Comparison of ENCODE assay signal across 10 mouse cellular contexts in genomic region chr9:100571511-100571910, GRCm38 (mm10). TPM values are rescaled to one million over a fixed set of nuclear protein-coding genes. Genes with fewer than 3 reads are reported as not detected.
A peak's percentile ranks its signal among the peaks of the same experiment; 100 is the strongest.
DNase-seq lines count a peak whose midpoint lies in the region; ATAC-seq and TF ChIP-seq lines count a peak whose summit lies in the region.
"Had no signal": no experiment of that assay in that cellular context is flagged by ENCODE, and none has a peak within 500 bp of the region (broad histone marks: within the 10 kb centered on the region; RNA-seq: fewer than 3 reads in every experiment).

No protein-coding gene starts in this region.

- no peak; the same call in 1 of the 2 replicates for ATAC-seq in hindbrain, embryonic 12.5 days (ENCODE audit: low FRiP score)
- ATAC-seq in midbrain, embryonic 16.5 days = no peak

- peak overlapping the region; percentile 70; the same call in 1 of the 2 replicates for H3K9ac ChIP-seq in hindbrain, embryonic 12.5 days
- no peak overlapping the region for H3K9ac ChIP-seq in midbrain, embryonic 16.5 days (ENCODE audit: low read depth, low read length)

- H3K4me1 ChIP-seq in hindbrain, embryonic 12.5 days = peaks cover 12% of the 10 kb centered on the region
- H3K4me1 ChIP-seq in midbrain, embryonic 16.5 days (ENCODE audit: control insufficient read depth, insufficient read depth, low read length) = peaks cover 6% of the 10 kb centered on the region

- H3K4me2 ChIP-seq in hindbrain, embryonic 12.5 days (replicated peaks) = peak overlapping the region; percentile 67
- peak overlapping the region; percentile 86 for H3K4me2 ChIP-seq in midbrain, embryonic 16.5 days (ENCODE audit: low read length)

- DNase-seq in cerebellum, adult 11-12 months = peak; percentile 17
- DNase-seq in cerebellum, adult 8-10 months = no peak
- DNase-seq in layer of hippocampus, adult 2 months (ENCODE audit: low spot score in 2 of 2) = no peak
- DNase-seq in layer of hippocampus, adult 9-10 months (ENCODE audit: low spot score) = no peak
- DNase-seq in adrenal gland, postnatal 4 days (ENCODE audit: low spot score in 2 of 2) = no peak
- DNase-seq in testis, postnatal 14 days (ENCODE audit: low spot score) = no peak

- no peaks in the 10 kb centered on the region for H3K27me3 ChIP-seq in hindbrain, embryonic 12.5 days
- H3K27me3 ChIP-seq in midbrain, embryonic 16.5 days (ENCODE audit: control insufficient read depth, insufficient read depth, low read depth, low read length) = no peaks in the 10 kb centered on the region

- no peaks in the 10 kb centered on the region for H3K36me3 ChIP-seq in hindbrain, embryonic 12.5 days
- H3K36me3 ChIP-seq in midbrain, embryonic 16.5 days (ENCODE audit: control insufficient read depth, insufficient read depth, low read length) = no peaks in the 10 kb centered on the region
- H3K36me3 ChIP-seq: liver, embryonic 15.5 days had no signal

- WGBS in hindbrain, embryonic 12.5 days = 71% methylated on average over 1 of the region's 1 CpGs
- 73% methylated on average over 1 of the region's 1 CpGs for WGBS in midbrain, embryonic 16.5 days

- no peak overlapping the region; the same call in 1 of the 2 replicates for H3K4me3 ChIP-seq in layer of hippocampus, adult 2 months
- peak overlapping the region; percentile 63; the same call in 1 of the 2 replicates for H3K4me3 ChIP-seq in hindbrain, embryonic 12.5 days
- peak overlapping the region; percentile 77 for H3K4me3 ChIP-seq in midbrain, embryonic 16.5 days (ENCODE audit: low read depth, low read length)

- H3K27ac ChIP-seq in layer of hippocampus, adult 2 months = peak overlapping the region; percentile 86; the same call in 1 of the 2 replicates
- H3K27ac ChIP-seq in hindbrain, embryonic 12.5 days = no peak overlapping the region
- no peak overlapping the region; the same call in 1 of the 2 replicates for H3K27ac ChIP-seq in midbrain, embryonic 16.5 days (ENCODE audit: low read length)
- H3K27ac ChIP-seq: liver, embryonic 15.5 days had no signal

- TF ChIP-seq CTCF in layer of hippocampus, adult 2 months (conservative IDR thresholded peaks at IDR 0.05) = no peak

- no peaks in the 10 kb centered on the region for H3K9me3 ChIP-seq in hindbrain, embryonic 12.5 days (replicated peaks)
- H3K9me3 ChIP-seq in midbrain, embryonic 16.5 days (replicated peaks; ENCODE audit: control insufficient read depth, low read length, poor library complexity, severe bottlenecking) = no peaks in the 10 kb centered on the region
- H3K9me3 ChIP-seq: liver, embryonic 15.5 days had no signal

RNA-seq across cellular contexts. Expression of gene Slc35g2, which starts 0.6 kb away (rescaled TPM):
- 10 to 100 TPM; 17.2 to 18.6 TPM for total RNA-seq in layer of hippocampus, adult 2 months (2021)
- polyA plus RNA-seq in hindbrain, embryonic 12.5 days (2016; fragmentation: Nextera tagmentation; extraction: Ambion mirVana) = 7.5 and 8.3 TPM in 2 replicates
- 19.4 and 21.9 TPM in 2 replicates for polyA plus RNA-seq in midbrain, embryonic 16.5 days (2015; fragmentation: Nextera tagmentation; extraction: Ambion mirVana)
- total RNA-seq in adrenal gland, postnatal 4 days (2021) = 1 to 10 TPM; 8.7 to 9.5 TPM
- total RNA-seq: common myeloid progenitor, adult 5-6 weeks had no signal

RNA-seq across cellular contexts. Expression of gene Nck1, which starts 25.6 kb away (rescaled TPM):
- 10 to 100 TPM; 32.5 to 35.2 TPM for total RNA-seq in layer of hippocampus, adult 2 months (2021)
- 68.5 and 75.0 TPM in 2 replicates for polyA plus RNA-seq in hindbrain, embryonic 12.5 days (2016; fragmentation: Nextera tagmentation; extraction: Ambion mirVana)
- 62.0 and 65.1 TPM in 2 replicates for polyA plus RNA-seq in midbrain, embryonic 16.5 days (2015; fragmentation: Nextera tagmentation; extraction: Ambion mirVana)
- 10 to 100 TPM; 47.5 to 48.0 TPM for total RNA-seq in adrenal gland, postnatal 4 days (2021)

RNA-seq across cellular contexts. Expression of gene Stag1, which starts 26.1 kb away (rescaled TPM):
- total RNA-seq in layer of hippocampus, adult 2 months (2021) = 10 to 100 TPM; 67.6 to 69.7 TPM
- 58.1 and 60.0 TPM in 2 replicates for polyA plus RNA-seq in hindbrain, embryonic 12.5 days (2016; fragmentation: Nextera tagmentation; extraction: Ambion mirVana)
- 26.5 and 32.8 TPM in 2 replicates for polyA plus RNA-seq in midbrain, embryonic 16.5 days (2015; fragmentation: Nextera tagmentation; extraction: Ambion mirVana)
- 10 to 100 TPM; 56.9 to 57.5 TPM for total RNA-seq in adrenal gland, postnatal 4 days (2021)
